12 mouse cellular contexts compared by ENCODE assay signal in genomic region chrX:101847191-101847795, GRCm38 (mm10). TPM values are rescaled to one million over a fixed set of nuclear protein-coding genes. Genes with fewer than 3 reads are reported as not detected.
DNase-seq lines count a peak whose midpoint lies in the region; ATAC-seq lines count a peak whose summit lies in the region.
"Had no signal": no experiment of that assay in that cellular context is flagged by ENCODE, and none has a peak within 500 bp of the region (broad histone marks: within the 10 kb centered on the region; RNA-seq: fewer than 3 reads in every experiment).

No protein-coding gene starts in this region.

- no peak overlapping the region for H3K27ac ChIP-seq in heart, embryonic 16.5 days (ENCODE audit: low read length)
- no peak overlapping the region for H3K27ac ChIP-seq in intestine, embryonic 15.5 days
- H3K27ac ChIP-seq: embryonic facial prominence, embryonic 15.5 days; hindbrain, embryonic 15.5 days; left cerebral cortex, adult 2 months had no signal

- WGBS in heart, embryonic 16.5 days: 40% methylated on average over 5 of the region's 5 CpGs
- WGBS in intestine, embryonic 15.5 days: 48% methylated on average over 5 of the region's 5 CpGs

- no peak for DNase-seq in heart, adult 8-10 months (ENCODE audit: low spot score)
- peak; percentile 36 for DNase-seq in embryo, embryonic 10 days (ENCODE audit: low spot score)
- peak; percentile 4 for DNase-seq in lung, postnatal 14 days
- DNase-seq in thymus, postnatal 36 days: no peak
- DNase-seq: cerebellum, adult 11-12 months had no signal

- no peak overlapping the region for H3K9ac ChIP-seq in heart, embryonic 16.5 days (ENCODE audit: low read length)
- H3K9ac ChIP-seq in intestine, embryonic 15.5 days: no peak overlapping the region
- H3K9ac ChIP-seq: embryonic facial prominence, embryonic 15.5 days; hindbrain, embryonic 15.5 days had no signal

- ATAC-seq in heart, embryonic 16.5 days (replicated peaks; ENCODE audit: extremely low read depth, insufficient read depth, low FRiP score): peak; percentile 71; the same call in 1 of the 2 replicates
- ATAC-seq in intestine, embryonic 15.5 days: peak; percentile 52; the same call in 1 of the 2 replicates
- no peak for ATAC-seq in cerebellum, adult (ENCODE audit: insufficient number of reproducible peaks, low FRiP score, low TSS enrichment)

- peaks cover 20% of the 10 kb centered on the region for H3K27me3 ChIP-seq in heart, embryonic 16.5 days (ENCODE audit: control insufficient read depth, insufficient read depth, low read length)
- H3K27me3 ChIP-seq in intestine, embryonic 15.5 days (replicated peaks): peaks cover 26% of the 10 kb centered on the region

- H3K36me3 ChIP-seq in heart, embryonic 16.5 days (ENCODE audit: control insufficient read depth, insufficient read depth): no peaks in the 10 kb centered on the region
- no peaks in the 10 kb centered on the region for H3K36me3 ChIP-seq in intestine, embryonic 15.5 days
- H3K36me3 ChIP-seq: embryonic facial prominence, embryonic 15.5 days; hindbrain, embryonic 15.5 days had no signal

- H3K4me3 ChIP-seq in heart, embryonic 16.5 days (ENCODE audit: low read length): no peak overlapping the region
- no peak overlapping the region for H3K4me3 ChIP-seq in intestine, embryonic 15.5 days (replicated peaks)
- H3K4me3 ChIP-seq: embryonic facial prominence, embryonic 15.5 days; hindbrain, embryonic 15.5 days; left cerebral cortex, adult 2 months had no signal

- H3K4me1 ChIP-seq in heart, embryonic 16.5 days (ENCODE audit: control insufficient read depth, insufficient read depth, low read length): peaks cover 3% of the 10 kb centered on the region; the same call in 1 of the 2 replicates
- H3K4me1 ChIP-seq in intestine, embryonic 15.5 days (replicated peaks): no peaks in the 10 kb centered on the region
- H3K4me1 ChIP-seq: embryonic facial prominence, embryonic 15.5 days had no signal

- no peak overlapping the region for H3K4me2 ChIP-seq in heart, embryonic 16.5 days (ENCODE audit: low read depth, low read length)
- no peak overlapping the region for H3K4me2 ChIP-seq in intestine, embryonic 15.5 days (replicated peaks)
- H3K4me2 ChIP-seq: embryonic facial prominence, embryonic 15.5 days; hindbrain, embryonic 15.5 days had no signal

- H3K9me3 ChIP-seq in heart, embryonic 16.5 days (replicated peaks; ENCODE audit: control insufficient read depth, low read length): no peaks in the 10 kb centered on the region
- no peaks in the 10 kb centered on the region for H3K9me3 ChIP-seq in intestine, embryonic 15.5 days
- H3K9me3 ChIP-seq: embryonic facial prominence, embryonic 15.5 days; hindbrain, embryonic 15.5 days had no signal

RNA-seq across cellular contexts. Expression of gene Nhsl2, which starts 1.9 kb away (rescaled TPM):
- polyA plus RNA-seq in heart, embryonic 16.5 days (2015; fragmentation: Nextera tagmentation; extraction: Ambion mirVana): 6.9 and 7.0 TPM in 2 replicates
- total RNA-seq in heart, adult 8-10 months (2022): 1 to 10 TPM; 3.2 to 4.3 (median 3.8) TPM
- 8.4 and 10.4 TPM in 2 replicates for polyA plus RNA-seq in intestine, embryonic 15.5 days (2015; fragmentation: Nextera tagmentation; extraction: Ambion mirVana)

RNA-seq across cellular contexts. Expression of gene 8030474K03Rik, which starts 52.8 kb away (rescaled TPM):
- 0.30 and 0.54 TPM in 2 replicates for polyA plus RNA-seq in heart, embryonic 16.5 days (2015; fragmentation: Nextera tagmentation; extraction: Ambion mirVana)
- under 1 TPM in 1 of 4 experiments, not detected in 3; 0.17 TPM for total RNA-seq in heart, adult 8-10 months (2022)
- 0.08 TPM in 1 of 2 replicates, not detected in the other for polyA plus RNA-seq in intestine, embryonic 15.5 days (2015; fragmentation: Nextera tagmentation; extraction: Ambion mirVana)
- total RNA-seq: left cerebral cortex, adult 2 months had no signal
- polyA plus RNA-seq: frontal cortex, adult 2 months; hindbrain, embryonic 15.5 days had no signal

RNA-seq across cellular contexts. Expression of gene Gm4779, which starts 53.1 kb away (rescaled TPM):
- 0.37 and 0.56 TPM in 2 replicates for polyA plus RNA-seq in heart, embryonic 16.5 days (2015; fragmentation: Nextera tagmentation; extraction: Ambion mirVana)
- total RNA-seq in heart, adult 8-10 months (2022): not detected
- polyA plus RNA-seq in intestine, embryonic 15.5 days (2015; fragmentation: Nextera tagmentation; extraction: Ambion mirVana): 0.19 and 0.23 TPM in 2 replicates
- polyA plus RNA-seq: hindbrain, embryonic 15.5 days had no signal

Comparison
In these comparisons a context has a peak if more than half of its experiments do, and no peak if none do; other contexts are left out.
1. DNase-seq: peak in embryo, embryonic 10 days (single experiment) and lung, postnatal 14 days (single experiment); none in heart, adult 8-10 months (single experiment) and thymus, postnatal 36 days (0 of 2).